Mouse (Mus musculus) lung, postnatal 0 days (tissue): ENCODE measurements at regions not wholly inside any gene's neighbourhood (a gene's known extent, or its start where the extent isn't known, plus 50 kb on each side); places are given as distances from the start of the nearest gene placed in this dataset.

Source experiments
- CTCF ChIP-seq: IDR thresholded peaks from 2 replicates; pipeline ENCODE4 v1.5.1; 2016; ENCODE audit warnings: antibody characterized with exemption, mild to moderate bottlenecking
- EP300 ChIP-seq: IDR thresholded peaks from 2 replicates; pipeline ENCODE4 v1.6.1; 2016; ENCODE audit warnings: antibody characterized with exemption, mild to moderate bottlenecking, control low read depth

DNA sequence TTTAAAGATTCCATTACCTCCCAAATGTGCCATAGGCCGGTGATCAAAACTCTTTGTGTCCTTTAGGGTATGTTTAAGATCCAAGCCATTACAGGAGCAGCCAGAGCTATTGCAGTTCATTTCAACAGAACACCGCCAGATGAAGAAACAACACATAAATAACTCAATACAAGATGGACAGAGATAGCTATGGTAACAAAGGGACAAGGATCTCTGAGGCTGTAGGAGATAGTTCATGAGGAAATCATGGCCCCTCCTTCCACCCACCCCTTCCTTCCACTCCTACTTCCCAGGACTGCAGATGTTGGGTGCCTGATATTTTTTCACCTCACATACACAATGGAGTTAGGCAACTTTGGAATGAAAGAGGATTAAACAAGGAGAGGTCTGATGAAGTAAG is 92.1 kb upstream of the Ofcc1 start:
- TF ChIP-seq CTCF, result no peak
- TF ChIP-seq EP300, result peak; percentile 46; the same call in 1 of the 2 replicates
